Mouse (Mus musculus) thymus, adult 18-20 months (tissue): Measurements from ENCODE around the gene Pramel4.
"Not testable (repeated sequence)": the region's sequence is repeated elsewhere in the genome, so short reads cannot be mapped to it uniquely, and the experiment has no call there.

Experiments
- DNase-seq, 2 experiments: peaks; one replicate each; pipeline ENCODE4 v3.0.0; 2022; ENCODE audit warnings: mixed read lengths in 2 of 2

Pramel4 gene

GRCm38 (mm10) chr4:144058826-144059225 is at the start of gene Pramel4:
TSS of gene Pramel4 (plus strand) at chr4:144059126.
- not testable (repeated sequence) for DNase-seq

DNA sequence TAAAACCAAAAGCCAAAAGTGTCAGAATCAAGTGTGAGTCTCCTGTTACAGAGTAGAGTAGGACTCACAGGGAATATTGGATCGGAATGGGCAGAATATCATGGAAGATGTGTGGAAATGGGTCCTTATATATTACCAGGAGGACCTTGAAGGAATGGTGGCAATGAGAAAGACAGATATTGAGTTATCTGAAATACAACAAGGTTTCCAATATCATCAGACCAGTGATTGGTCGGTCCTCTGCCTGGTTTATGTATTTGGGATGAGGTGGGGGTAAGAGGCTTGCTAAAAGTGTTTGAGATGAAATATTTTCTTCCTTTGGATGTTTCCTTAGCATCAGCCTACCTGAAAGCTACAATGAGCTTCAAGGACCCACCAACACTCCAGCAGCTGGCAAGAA is 47.2 kb downstream of the Pramel4 start, which contains the start of gene Gm13102:
Gene Gm13102 (plus strand): TSS at position 301 of the 400 bp plus-strand sequence.
- not testable (repeated sequence) for DNase-seq
